Mouse (Mus musculus) T-helper 17 cell (primary cell): ENCODE measurements around the gene Galnt10.

ENCODE experiments used
- in situ Hi-C, 2 experiments: fragments of 300-600 bp; cut with MboI, MseI; formaldehyde crosslinking; loops; 1 replicate in 1 of 2; 2 replicates in 1 of 2; pipeline ENCODE4 v1.15.1; 2025; ENCODE audit warnings: high pct_unique_total_duplicates in 2 of 2

Galnt10 gene

DNA sequence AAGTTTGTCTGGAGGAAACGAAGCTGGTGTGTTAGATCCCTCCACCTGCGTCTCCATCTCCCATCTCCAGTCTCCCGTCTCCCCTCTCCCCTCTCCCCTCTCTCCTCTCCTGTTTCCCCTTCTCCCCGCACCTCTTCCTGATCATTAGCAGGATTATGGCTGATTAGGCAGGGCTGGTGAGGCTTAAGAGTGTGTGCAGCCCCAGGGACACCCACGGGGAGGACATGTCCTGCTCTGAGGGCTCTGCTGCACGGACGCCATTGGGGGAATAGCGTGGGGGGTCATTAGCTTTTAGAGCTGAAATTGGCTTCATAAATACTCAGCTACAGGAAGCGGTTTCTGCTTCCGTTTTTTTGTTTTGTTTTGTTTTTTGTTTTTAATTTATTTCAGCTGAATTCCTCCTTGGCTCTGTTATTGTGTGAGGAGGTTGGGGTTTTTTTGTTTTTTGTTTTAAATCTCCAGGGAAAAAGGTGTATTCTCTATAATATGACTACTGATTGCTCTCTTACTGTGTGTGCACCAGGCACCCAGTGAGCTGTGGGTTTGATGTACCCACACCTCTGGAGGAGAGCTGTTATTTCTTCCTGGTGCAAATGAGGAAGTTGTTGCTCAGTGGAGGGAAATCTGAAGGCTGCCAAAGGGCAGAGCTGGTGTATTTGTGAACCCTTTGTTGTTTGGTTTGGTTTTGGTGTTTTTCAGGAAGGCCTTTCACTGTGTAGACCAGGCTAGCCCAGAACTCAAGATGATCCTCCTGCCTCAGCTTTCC is 40.6 kb downstream of the Galnt10 start:
- in situ Hi-C loops = no loop called here

DNA sequence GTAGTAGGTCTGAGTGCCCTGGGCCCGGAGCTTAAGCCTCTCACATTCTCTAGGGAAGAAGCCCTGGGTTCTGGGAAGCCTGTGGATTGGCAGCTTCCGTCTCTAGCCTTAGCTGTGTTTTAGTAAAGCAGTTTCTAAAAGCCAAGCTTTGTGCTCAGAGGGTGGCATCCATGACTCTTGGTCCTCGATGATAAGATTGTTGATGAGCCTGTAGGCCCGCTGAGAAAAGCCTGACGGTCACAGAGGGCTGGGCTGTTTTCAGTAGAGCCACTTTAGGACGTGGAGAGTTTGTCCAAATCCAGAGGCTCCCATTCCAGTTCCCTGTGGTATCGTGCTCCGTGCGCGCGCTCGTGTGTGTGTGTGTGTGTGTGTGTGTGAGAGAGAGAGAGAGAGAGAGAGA is 41.6 kb downstream of the Galnt10 start:
- in situ Hi-C loops = no loop called here

DNA sequence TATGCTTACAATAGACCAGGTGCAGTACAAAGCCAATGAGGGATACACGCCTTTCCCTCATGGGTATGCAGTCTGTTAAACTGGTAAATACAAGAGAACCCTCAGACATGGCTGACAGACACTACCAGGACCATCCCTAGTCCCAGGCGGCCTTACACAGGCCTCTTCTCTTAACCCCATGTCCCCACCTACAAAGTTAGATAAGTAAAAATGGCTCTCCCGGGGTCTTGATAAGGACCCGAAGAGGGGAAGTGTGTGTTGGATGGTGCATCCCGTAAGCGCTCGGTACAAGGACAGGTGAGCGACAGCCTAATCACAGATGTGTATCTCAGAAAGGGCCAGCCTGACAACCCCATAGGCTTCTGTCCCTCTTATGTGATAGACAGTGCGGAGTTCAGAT is 42.0 kb downstream of the Galnt10 start:
- in situ Hi-C loops = no loop called here

DNA sequence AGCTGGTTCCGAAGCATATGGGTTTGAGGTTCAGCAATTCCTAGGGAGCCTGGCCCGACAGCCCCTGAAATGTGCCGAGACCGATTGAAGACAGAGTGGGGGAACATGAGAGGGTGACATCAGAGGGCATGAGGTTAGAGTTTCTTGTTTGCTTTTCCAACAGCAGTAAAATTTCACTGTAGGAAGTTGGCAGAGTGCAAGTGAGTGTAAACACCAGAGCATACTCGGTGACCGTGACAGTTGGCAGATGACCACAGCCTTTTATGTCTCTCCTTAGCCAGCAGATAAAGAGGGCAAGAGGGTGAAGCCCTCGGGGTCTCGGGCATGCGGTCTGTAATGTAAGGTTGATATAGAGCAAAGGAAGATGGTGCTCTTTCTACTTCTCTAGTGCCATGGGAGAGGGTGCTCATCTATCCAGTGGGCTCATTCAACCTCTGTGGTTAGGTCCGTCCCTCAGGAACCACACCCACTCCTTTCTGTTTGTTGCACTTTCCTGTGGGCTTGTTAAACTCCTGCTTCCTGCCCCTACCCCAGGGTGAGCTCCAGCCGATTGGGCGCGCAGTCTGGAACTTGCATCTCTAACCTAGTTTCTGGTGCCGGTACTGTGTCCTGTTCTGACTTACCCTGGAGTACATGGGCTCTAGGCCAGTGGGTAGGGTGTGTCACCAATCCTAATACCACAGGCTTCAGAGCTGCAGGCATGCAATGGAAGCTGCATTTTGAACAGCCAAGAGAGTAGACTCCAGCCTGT is 43.1 kb downstream of the Galnt10 start:
- in situ Hi-C loops = no loop called here

DNA sequence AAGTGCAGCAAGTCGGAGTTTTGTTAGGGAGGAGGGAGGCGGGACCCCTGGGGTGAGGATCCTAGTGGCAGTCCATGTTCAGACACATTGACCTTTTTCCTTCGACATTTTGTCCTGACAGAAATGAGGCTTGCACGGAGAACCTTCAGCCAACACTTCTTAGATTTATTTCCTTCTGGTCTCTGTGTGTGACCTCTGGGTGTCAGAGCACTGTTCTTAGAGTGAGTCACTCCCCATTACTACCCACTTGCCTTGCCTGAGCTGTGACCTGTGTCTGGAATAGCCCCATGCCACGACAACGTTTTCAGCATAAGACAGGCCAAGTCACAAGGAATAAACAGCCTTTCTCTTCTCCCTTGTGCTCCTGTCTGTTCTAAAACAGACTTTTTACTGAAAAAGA is 44.6 kb downstream of the Galnt10 start:
- in situ Hi-C loops = no loop called here

DNA sequence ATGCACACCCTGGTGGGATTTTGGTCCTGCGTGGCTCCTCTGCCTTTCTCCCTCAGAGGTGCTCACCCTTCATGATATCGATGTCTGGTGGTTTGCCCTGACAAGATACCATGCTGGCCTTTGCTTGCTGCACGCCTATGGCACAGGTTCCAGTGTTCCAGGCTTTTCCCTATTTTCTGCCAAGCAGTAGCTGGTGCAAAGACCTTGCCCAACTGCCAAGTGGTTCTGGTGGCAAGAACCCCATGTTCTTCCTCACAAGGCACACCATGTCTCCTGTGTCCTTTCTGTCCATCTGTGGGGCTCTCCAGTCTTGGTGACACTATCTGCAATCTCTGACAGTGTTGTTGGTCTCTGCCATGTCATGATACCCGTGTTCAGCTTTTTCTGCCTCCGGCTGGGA is 45.6 kb downstream of the Galnt10 start:
- in situ Hi-C loops = no loop called here

DNA sequence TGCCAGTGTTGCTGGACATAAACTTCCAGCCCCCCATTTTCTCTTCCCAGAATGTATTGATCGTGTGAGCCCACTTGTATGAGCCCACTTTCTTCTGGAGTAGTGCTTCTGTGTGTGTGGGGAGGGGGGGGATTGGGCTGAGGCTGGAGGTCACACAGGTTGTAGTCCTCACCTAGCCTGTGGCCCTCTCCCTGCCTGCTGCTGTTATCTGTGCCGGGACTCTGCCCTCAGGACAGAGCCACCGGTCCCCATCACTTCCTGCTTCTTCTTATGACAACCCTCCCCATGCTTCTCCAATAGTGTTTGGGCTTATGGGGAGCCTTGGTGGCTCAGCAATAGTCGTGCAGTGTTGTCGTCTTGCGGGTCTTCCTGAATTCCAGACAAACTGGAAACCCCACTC is 46.7 kb downstream of the Galnt10 start:
- in situ Hi-C loops = no loop called here

- in situ Hi-C loops = no loop called here
These were observed 47.5 kb downstream of the Galnt10 start for GRCm38 (mm10) chr11:57692726-57693125.

GRCm38 (mm10) chr11:57694486-57694885 is 49.2 kb downstream of the Galnt10 start:
- in situ Hi-C loops = no loop called here

DNA sequence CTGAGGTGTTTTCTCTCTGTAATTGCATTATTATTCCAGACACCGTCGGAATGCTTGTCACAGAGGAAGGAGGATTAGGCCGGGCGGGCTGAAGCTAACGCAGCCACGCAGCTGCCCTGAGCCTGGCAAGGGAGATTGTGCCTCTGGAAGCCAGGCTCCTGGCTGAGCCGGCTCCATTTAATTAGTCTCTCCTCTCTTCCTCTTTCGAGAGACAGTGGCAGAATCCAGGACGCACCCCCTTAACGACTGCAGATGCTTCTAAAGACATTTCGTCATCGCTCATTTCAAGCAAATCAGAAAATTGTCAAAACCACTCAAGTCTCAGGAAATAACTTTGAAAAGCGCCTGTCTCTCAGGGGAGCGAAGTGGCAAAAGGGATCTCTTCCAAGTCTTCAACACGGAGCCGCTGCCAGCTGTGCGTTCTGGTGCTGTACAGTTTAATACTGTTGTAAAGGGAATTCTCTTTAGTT is 51.0 kb downstream of the Galnt10 start:
- in situ Hi-C loops = no loop called here

DNA sequence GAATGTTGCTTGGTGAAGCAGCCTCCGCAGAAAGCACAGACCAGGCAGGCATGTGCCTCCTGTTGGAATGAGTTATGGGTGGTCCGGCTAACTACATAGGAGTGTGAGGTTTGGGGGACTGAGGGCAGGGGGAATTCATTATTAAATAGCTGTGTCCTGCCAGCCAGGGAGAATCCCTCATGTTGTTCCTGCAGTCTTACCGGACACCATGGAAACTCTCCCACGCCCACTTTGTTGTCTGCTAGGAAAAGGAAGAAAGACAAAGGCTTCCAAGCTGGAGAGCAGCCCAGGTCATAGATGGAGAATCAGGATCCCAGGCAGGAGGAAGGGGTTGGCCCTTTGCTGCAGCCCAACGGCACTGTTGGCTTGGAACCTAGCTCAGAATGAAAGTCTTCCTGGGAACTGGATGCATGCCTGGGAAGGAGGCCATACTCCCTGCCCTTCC is 51.6 kb downstream of the Galnt10 start:
- in situ Hi-C loops = no loop called here

DNA sequence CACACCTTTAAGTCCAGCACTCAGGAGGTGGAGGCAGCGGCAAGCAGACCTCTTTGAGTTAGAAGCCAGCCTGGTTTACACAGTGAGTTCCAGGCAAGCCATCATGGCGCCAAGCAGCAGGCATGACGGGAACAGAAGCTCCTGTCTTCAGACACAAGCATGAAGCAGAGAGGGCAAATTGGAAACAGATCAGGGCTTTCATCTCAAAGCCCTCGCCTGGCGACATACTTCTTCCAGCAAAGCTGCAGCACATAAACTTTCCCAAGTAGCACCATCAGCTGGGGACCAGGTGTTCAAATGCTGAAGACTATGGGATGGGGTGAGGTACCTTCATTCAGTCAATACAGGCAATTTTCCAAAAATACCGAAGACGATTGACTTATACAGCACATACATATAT is 54.9 kb downstream of the Galnt10 start:
- in situ Hi-C loops = loop anchor here in 1 of 2 experiments (25.0 kb wide), 1 partner anchor 1563 kb away; no protein-coding TSS in a partner anchor

DNA sequence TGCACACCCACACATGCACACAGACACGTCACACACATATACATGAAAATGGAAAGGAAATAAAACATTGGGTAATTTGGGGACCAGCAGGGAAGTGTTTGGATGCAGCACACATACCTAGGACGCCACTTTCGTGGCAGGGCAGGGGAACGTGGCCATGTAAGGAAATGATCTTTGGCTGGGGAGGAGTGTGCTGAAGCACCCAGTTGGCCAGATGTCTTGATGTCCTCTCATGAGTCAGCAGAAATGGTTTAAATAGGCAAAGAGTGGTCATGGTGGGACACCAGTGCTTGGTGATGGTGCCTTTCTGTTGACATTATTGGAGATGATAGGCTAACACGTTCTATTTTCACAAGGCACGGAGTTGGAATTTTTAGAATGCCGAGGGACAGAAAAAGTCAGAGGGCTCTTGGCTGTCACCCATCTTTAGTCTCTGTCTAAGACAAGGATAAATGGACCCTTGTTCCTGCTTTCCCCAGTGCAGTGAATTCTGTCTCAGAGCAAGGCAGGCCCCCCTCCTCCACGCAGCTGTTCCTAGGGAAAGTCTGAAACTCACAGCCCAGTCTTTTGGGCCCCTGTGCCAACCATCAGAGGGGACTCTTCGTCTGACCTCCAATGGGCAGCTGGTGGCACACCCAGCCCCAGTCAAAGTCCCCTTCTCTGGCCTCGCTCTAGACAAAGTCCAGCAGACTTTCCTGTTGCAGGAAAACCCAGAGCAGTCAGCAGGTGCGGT is 56.1 kb downstream of the Galnt10 start:
- in situ Hi-C loops = loop anchor here in 1 of 2 experiments (25.0 kb wide), 1 partner anchor 1564 kb away; no protein-coding TSS in a partner anchor

DNA sequence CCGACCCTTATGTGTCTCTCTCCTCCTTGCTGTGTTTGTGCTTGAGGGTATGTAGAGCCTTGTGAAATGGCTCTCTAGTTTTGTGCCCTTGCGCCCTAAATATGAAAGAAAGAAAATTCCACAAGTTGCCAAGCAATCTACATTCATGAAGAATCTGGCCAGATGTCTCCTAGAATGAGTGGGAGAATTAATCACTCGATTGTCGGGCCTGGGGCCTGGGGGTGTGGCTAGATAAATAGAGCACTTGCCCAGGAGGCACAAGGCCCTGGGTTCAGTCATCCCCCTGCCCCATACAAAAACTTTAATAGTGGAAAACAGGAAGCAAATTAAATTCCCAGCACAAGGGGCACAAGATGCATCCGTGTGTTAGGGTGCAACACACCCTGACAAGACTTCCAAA is 56.7 kb downstream of the Galnt10 start:
- in situ Hi-C loops = loop anchor here in 1 of 2 experiments (25.0 kb wide), 1 partner anchor 1565 kb away; no protein-coding TSS in a partner anchor

DNA sequence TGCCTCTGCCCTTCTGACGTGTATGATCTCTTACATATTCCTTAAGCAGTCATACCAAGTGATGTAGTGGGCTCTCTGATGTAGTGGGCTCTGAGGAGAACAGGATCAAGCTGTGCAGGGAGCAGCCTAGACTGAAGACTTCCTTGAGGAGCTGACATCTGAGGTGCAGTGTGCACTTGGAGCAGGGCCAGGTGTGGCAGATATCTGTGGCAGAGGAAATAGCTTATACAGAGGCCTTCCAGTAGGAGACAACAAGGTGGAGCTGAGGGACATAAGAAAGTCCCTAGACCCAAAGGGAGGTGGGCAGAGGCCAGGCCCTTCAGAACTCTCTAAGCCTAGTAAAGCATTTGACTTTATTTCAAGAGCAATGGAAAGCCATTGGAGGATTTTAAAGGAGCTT is 61.4 kb downstream of the Galnt10 start:
- in situ Hi-C loops = loop anchor here in 1 of 2 experiments (5.0 to 25.0 kb wide), 2 partner anchors 159 to 1569 kb away; no protein-coding TSS in a partner anchor

DNA sequence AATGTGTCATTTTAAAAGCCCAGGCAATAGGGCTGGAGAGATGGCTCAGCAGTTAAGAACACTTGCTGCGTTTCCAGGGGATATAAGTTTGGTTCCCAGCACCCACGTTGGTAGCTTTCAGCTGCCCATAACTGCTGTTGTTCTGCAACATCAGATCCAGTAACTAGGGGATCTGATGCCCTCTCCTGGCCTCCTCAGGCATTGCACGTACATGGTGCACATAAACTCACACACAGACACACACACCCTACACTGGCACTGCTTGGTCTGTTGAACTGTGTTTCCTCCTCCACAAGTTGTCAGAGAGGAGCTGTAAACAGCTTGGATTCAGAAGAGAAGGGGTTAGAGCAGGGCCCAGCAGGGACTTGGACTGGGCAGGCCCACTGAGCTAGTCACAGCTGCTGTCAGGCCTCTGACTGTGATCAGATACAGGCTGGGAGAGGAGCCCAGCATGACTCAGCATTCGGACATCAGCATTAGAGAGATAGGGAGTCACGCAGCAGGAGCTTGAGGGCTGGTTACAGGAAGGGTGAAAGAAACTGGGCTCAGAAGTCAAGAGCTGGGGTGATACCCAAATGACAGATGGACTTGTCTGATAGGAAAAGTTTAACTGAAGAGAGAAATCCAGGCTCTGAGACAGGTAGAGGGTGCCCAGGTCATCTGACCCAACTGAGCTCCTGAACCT is 62.0 kb downstream of the Galnt10 start:
- in situ Hi-C loops = loop anchor here in 1 of 2 experiments (5.0 to 25.0 kb wide), 2 partner anchors 160 to 1570 kb away; no protein-coding TSS in a partner anchor

DNA sequence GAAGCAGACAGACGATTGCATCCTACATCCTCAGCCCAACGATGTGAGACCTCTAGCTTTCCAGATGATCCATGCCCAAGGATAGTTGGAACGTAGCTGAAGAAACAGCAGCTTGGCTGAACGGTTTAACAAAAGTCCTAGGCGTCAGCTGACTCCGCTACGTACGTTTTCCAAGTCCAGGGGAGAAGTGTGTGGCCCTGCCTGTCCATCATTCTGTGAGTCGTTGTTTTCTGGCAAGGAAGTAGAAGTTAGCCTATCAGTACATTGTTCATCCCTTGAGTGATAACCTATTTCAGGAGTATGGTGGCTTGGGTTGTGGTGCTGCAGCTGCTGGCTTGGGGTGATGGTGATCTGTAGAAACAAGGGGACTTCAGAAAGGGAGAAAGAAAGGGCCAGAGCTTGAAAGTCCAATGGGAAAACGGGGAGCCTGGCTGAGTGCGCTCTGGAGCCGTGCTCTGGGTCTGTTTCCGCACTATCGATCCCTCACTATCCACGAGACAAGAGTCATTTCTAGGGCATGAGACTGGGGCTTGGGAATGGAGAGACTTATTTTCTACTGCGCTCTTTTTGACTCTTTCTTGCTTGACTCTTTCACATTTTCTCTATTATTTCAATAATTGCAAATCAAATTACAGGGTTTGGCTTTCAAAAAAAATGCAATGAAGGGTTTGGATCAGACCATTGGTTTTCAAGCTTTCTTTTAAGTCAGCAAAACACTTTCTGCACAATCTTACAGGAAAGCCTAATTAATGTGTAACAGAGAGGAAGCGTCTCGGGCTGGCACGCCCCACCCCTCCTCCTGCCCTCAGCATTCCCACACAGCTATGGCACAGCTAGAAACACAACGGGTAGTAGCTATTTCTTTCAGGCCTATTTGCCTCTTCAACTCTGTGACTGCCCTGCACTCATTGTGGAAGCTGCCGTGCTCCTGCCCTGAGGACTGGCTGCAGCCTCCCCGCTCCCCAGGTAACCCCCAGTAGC is 63.2 kb downstream of the Galnt10 start:
- in situ Hi-C loops = loop anchor here in 1 of 2 experiments (5.0 to 25.0 kb wide), 2 partner anchors 161 to 1571 kb away; no protein-coding TSS in a partner anchor

- in situ Hi-C loops = loop anchor here (5.0 to 25.0 kb wide), 2 partner anchors 167 to 1577 kb away; no protein-coding TSS in a partner anchor
These were observed 68.7 kb downstream of the Galnt10 start for GRCm38 (mm10) chr11:57713960-57714359.

DNA sequence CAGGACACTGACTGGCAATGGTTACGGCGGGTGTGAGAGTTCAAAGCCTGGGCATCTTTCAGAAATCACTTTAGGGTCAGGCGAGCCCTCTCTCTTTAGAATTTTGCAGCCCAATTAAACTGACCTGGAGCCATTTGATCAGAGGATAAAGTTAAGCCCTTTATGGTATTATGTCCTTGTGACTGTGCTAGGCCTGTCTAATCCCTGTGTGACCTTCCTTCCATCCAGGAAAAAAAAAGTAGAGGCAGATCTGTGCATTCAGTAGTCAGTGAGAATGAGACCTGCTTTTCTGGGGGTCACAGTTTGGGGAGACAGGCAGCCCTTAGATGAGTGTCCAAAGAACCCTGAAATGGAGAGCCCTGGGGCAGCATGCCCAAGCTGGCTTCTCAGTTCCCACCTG is 71.5 kb downstream of the Galnt10 start:
- in situ Hi-C loops = loop anchor here in 1 of 2 experiments (25.0 kb wide), 1 partner anchor 1579 kb away; no protein-coding TSS in a partner anchor
